Mouse (Mus musculus) cerebellum, adult 2 months (tissue): ENCODE measurements at regions not wholly inside any gene's neighbourhood (a gene's known extent, or its start where the extent isn't known, plus 50 kb on each side); places are given as distances from the start of the nearest gene placed in this dataset.

Source experiments
- DNase-seq, 2 experiments: peaks; one replicate each; pipeline ENCODE4 v3.0.0; 2021
- H3K27ac ChIP-seq: fragments of 200-500 bp; 2 replicates; pipeline ENCODE4 v1.5.1; 2012; ENCODE audit warnings: low read length, control low read depth, inconsistent platforms; ENCODE audit not compliant: insufficient read depth
- H3K27me3 ChIP-seq: fragments of 200-500 bp; 2 replicates; pipeline ENCODE4 v1.6.1; 2012; ENCODE audit warnings: inconsistent platforms, mild to moderate bottlenecking, low read length, moderate library complexity; ENCODE audit not compliant: control insufficient read depth, insufficient read depth
- H3K4me1 ChIP-seq: fragments of 200-500 bp; 2 replicates; pipeline ENCODE4 v1.6.1; 2011; ENCODE audit warnings: low read length; ENCODE audit not compliant: control insufficient read depth, insufficient read depth
- H3K4me3 ChIP-seq: fragments of 200-500 bp; replicated peaks from 2 replicates; pipeline ENCODE3; 2011; ENCODE audit warnings: mild to moderate bottlenecking, low read depth, low read length, control low read depth; ENCODE audit not compliant: insufficient read depth
- CTCF ChIP-seq: fragments of 200-500 bp; IDR thresholded peaks from 2 replicates; pipeline ENCODE4 v1.5.1; 2011; ENCODE audit warnings: low read depth, mild to moderate bottlenecking, control low read depth, low read length, moderate library complexity, borderline replicate concordance; ENCODE audit not compliant: insufficient read depth
- POLR2A ChIP-seq: fragments of 200-500 bp; IDR thresholded peaks from 2 replicates; pipeline ENCODE4 v1.6.1; 2011; ENCODE audit warnings: low read length, control low read depth, borderline replicate concordance; ENCODE audit not compliant: insufficient read depth
- WGBS: fragments of 180-500 bp; shearing (Covaris S2); methylation state at CpG from one replicate; pipeline ENCODE4 v1.1.7; 2018; 5-methylcytosine and 5-hydroxymethylcytosine counted together

GRCm38 (mm10) chr4:58699236-58699798, 88.2 kb downstream of the Olfr267 start:
- 91% methylated on average over 11 of the region's 11 CpGs for WGBS
- Histone ChIP-seq H3K4me3 (no peak overlapping the region), H3K27me3 (no peaks in the 10 kb centered on the region), H3K27ac (no peak overlapping the region), H3K4me1 (no peaks in the 10 kb centered on the region)
- no peak for DNase-seq
- no peak for TF ChIP-seq POLR2A
- no peak for TF ChIP-seq CTCF

GRCm38 (mm10) chr4:58698828-58699227, 88.7 kb downstream of the Olfr267 start:
- Histone ChIP-seq H3K4me1 (no peaks in the 10 kb centered on the region), H3K27me3 (no peaks in the 10 kb centered on the region), H3K4me3 (no peak overlapping the region), H3K27ac (no peak overlapping the region)
- TF ChIP-seq POLR2A (no peak), CTCF (no peak)
- 69% methylated on average over 5 of the region's 5 CpGs for WGBS
- DNase-seq: no peak

GRCm38 (mm10) chr4:58696684-58697083, 90.8 kb downstream of the Olfr267 start:
- 52% methylated on average over 4 of the region's 4 CpGs for WGBS
- H3K27me3 ChIP-seq: no peaks in the 10 kb centered on the region
- DNase-seq: no peak
- TF ChIP-seq POLR2A (no peak), CTCF (no peak)
- H3K4me1 ChIP-seq: no peaks in the 10 kb centered on the region
- no peak overlapping the region for H3K4me3 ChIP-seq
- no peak overlapping the region for H3K27ac ChIP-seq

- Histone ChIP-seq H3K4me1 (no peaks in the 10 kb centered on the region), H3K4me3 (no peak overlapping the region), H3K27me3 (no peaks in the 10 kb centered on the region), H3K27ac (no peak overlapping the region)
- TF ChIP-seq CTCF (no peak), POLR2A (no peak)
- DNase-seq: no peak
- WGBS: 80% methylated on average over 6 of the region's 6 CpGs
Observed at GRCm38 (mm10) chr4:58695281-58695680, 92.2 kb downstream of the Olfr267 start.

- Histone ChIP-seq H3K4me3 (no peak overlapping the region), H3K27ac (no peak overlapping the region), H3K27me3 (no peaks in the 10 kb centered on the region), H3K4me1 (no peaks in the 10 kb centered on the region)
- TF ChIP-seq POLR2A: no peak
- no peak for TF ChIP-seq CTCF
- 61% methylated on average over 6 of the region's 6 CpGs for WGBS
- DNase-seq: no peak
Observed at GRCm38 (mm10) chr4:58693018-58693417, 94.5 kb downstream of the Olfr267 start.

- 88% methylated on average over 4 of the region's 4 CpGs for WGBS
- no peak overlapping the region for H3K4me3 ChIP-seq
- H3K27me3 ChIP-seq: no peaks in the 10 kb centered on the region
- no peak for DNase-seq
- no peaks in the 10 kb centered on the region for H3K4me1 ChIP-seq
- H3K27ac ChIP-seq: no peak overlapping the region
- TF ChIP-seq POLR2A (no peak), CTCF (no peak)
Observed at GRCm38 (mm10) chr4:58681926-58682325, 105.6 kb downstream of the Olfr267 start.

- no peak for TF ChIP-seq CTCF
- no peak for TF ChIP-seq POLR2A
- H3K27me3 ChIP-seq: no peaks in the 10 kb centered on the region
- H3K4me3 ChIP-seq: no peak overlapping the region
- H3K27ac ChIP-seq: no peak overlapping the region
- no peak for DNase-seq
- no peaks in the 10 kb centered on the region for H3K4me1 ChIP-seq
- WGBS: 69% methylated on average over 6 of the region's 6 CpGs
Observed at GRCm38 (mm10) chr4:58677701-58678385, 109.7 kb downstream of the Olfr267 start.

- no peak for TF ChIP-seq CTCF
- TF ChIP-seq POLR2A: no peak
- DNase-seq: no peak
- WGBS: 79% methylated on average over 14 of the region's 14 CpGs
- Histone ChIP-seq H3K27ac (no peak overlapping the region), H3K4me3 (no peak overlapping the region), H3K4me1 (no peaks in the 10 kb centered on the region), H3K27me3 (no peaks in the 10 kb centered on the region)
Observed at GRCm38 (mm10) chr4:58671406-58672035, 116.0 kb downstream of the Olfr267 start.
